Mouse (Mus musculus) cortical plate, adult 2 months (tissue): Measurements from ENCODE around the gene Trpv2.

Experiments
- CTCF ChIP-seq: fragments of 200-500 bp; IDR thresholded peaks from 2 replicates; pipeline ENCODE4 v1.5.1; 2011; ENCODE audit warnings: mild to moderate bottlenecking, control low read depth, low read length; ENCODE audit not compliant: insufficient read depth; ENCODE audit errors: extremely low read depth
- POLR2A ChIP-seq: fragments of 200-500 bp; IDR thresholded peaks from 2 replicates; pipeline ENCODE4 v1.6.1; 2011; ENCODE audit warnings: mild to moderate bottlenecking, low read length, control low read depth; ENCODE audit not compliant: insufficient read depth; ENCODE audit errors: extremely low read depth

DNA sequence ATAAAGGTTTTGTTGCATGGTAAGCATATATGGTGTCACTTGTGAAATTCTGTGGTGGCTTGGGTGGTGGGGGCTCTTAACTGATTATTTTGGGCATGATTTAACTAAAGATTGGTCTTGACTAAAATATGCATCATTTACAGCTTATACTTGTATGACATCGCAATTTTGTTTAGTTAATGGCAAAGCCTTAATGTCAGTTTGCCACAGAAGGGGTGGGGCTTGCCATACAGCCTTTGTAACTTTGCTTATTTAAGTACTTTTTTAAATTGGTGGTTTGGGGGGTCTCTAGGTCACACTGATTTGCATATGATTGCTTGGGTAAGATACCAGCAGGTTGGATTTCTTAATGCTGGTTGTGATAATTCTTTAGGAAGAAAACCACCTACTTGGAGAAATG, 21.1 kb upstream of the Trpv2 start:
- no peak for TF ChIP-seq POLR2A
- no peak for TF ChIP-seq CTCF
